Mouse (Mus musculus) bone marrow macrophage, adult 2 months (primary cell): ENCODE measurements around the gene Col5a1.

Experiments used
- CTCF ChIP-seq: IDR thresholded peaks from 2 replicates; pipeline ENCODE4 v1.5.1; 2012; ENCODE audit warnings: low read depth, mild to moderate bottlenecking, low read length, moderate library complexity
- POLR2A ChIP-seq: IDR thresholded peaks from 2 replicates; pipeline ENCODE4 v1.6.1; 2012; ENCODE audit warnings: mild to moderate bottlenecking, low read depth, low read length, borderline replicate concordance

DNA sequence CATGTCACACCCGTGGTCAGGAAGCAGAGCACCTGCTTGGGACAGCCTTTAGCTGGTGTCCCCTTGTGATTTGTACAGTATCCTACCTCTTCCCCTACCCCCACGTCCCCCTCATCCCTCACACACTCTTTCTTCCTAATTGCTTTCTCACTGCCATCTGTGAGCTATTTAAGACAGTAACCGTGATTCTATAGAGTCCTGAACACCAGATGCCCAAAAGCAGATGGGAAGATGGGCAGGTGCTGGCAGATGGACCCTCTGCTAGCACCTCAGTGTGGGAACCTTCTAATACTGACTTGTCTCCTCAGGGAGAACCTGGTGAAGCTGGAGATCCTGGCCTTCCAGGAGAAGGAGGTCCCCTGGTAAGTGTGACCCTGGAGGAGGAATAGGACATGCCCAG lies 126.1 kb downstream of the Col5a1 start:
- TF ChIP-seq CTCF (no peak), POLR2A (no peak)
